Mouse (Mus musculus) left cerebral cortex, adult 2 months (tissue): ENCODE data around the gene Kcnb1. TPM values are rescaled to one million over a fixed set of nuclear protein-coding genes. Genes with fewer than 3 reads are reported as not detected.
A peak's percentile ranks its signal among the peaks of the same experiment; 100 is the strongest.

Experiments used
- DNase-seq, 2 experiments: peaks; one replicate each; pipeline ENCODE4 v3.0.0; 2021 to 2022; ENCODE audit warnings: low spot score in 2 of 2, mixed read lengths in 1 of 2; ENCODE audit errors: extremely low spot score in 1 of 2
- H3K27ac ChIP-seq: fragments of 200-600 bp; 2 replicates; pipeline ENCODE4 v1.8.1; 2022
- H3K4me3 ChIP-seq: fragments of 200-600 bp; 2 replicates; pipeline ENCODE4 v1.8.1; 2022
- CTCF ChIP-seq: fragments of 200-600 bp; IDR thresholded peaks from 2 replicates; pipeline ENCODE4 v1.8.1; 2022; ENCODE audit warnings: antibody characterized with exemption, mild to moderate bottlenecking, moderate library complexity
- intact Hi-C: fragments of 180-260 bp; cut with DNase I; formaldehyde crosslinking; loops from one replicate; pipeline ENCODE4 v1.15.1; 2025
- total RNA-seq, 2 experiments: library from RNA; stranded (reverse); gene quantifications; 2 replicates each; pipeline ENCODE4 v1.2.3; 2021

Gene Kcnb1
- total RNA-seq, 2 experiments from 2014 or later: 230 to 237 TPM

- no peak; the same call in 1 of the 2 replicates for TF ChIP-seq CTCF
- Histone ChIP-seq H3K4me3 (no peak overlapping the region), H3K27ac (peak overlapping the region; percentile 53)
- intact Hi-C loops: no loop called here
- no peak for DNase-seq
Measured at GRCm38 (mm10) chr2:167121228-167121627, 68.7 kb downstream of the Kcnb1 start.

GRCm38 (mm10) chr2:167120186-167120830, 69.6 kb downstream of the Kcnb1 start:
- Histone ChIP-seq H3K27ac (peak overlapping the region; percentile 53), H3K4me3 (no peak overlapping the region)
- no peak for DNase-seq
- intact Hi-C loops: no loop called here
- no peak for TF ChIP-seq CTCF

- Histone ChIP-seq H3K27ac (no peak overlapping the region), H3K4me3 (no peak overlapping the region)
- TF ChIP-seq CTCF: no peak
- no peak for DNase-seq
- intact Hi-C loops: no loop called here
Measured at GRCm38 (mm10) chr2:167118046-167118445, 71.9 kb downstream of the Kcnb1 start.

GRCm38 (mm10) chr2:167112737-167113136, 77.2 kb downstream of the Kcnb1 start:
- Histone ChIP-seq H3K4me3 (no peak overlapping the region), H3K27ac (no peak overlapping the region; the same call in 1 of the 2 replicates)
- peak; percentile 80 to 89 for DNase-seq
- TF ChIP-seq CTCF: peak; percentile 94
- intact Hi-C loops: loop anchor here (1.0 to 2.0 kb wide), 2 partner anchors 78 to 107 kb away; partner anchors contain the start of gene Kcnb1

GRCm38 (mm10) chr2:167112259-167112658, 77.7 kb downstream of the Kcnb1 start:
- Histone ChIP-seq H3K4me3 (no peak overlapping the region), H3K27ac (no peak overlapping the region; the same call in 1 of the 2 replicates)
- no peak for TF ChIP-seq CTCF
- intact Hi-C loops: loop anchor here (1.0 to 2.0 kb wide), 2 partner anchors 79 to 107 kb away; partner anchors contain the start of gene Kcnb1
- no peak for DNase-seq

GRCm38 (mm10) chr2:167109506-167109905, 80.4 kb downstream of the Kcnb1 start:
- Histone ChIP-seq H3K27ac (no peak overlapping the region), H3K4me3 (no peak overlapping the region)
- intact Hi-C loops: loop anchor here (5.0 kb wide), 1 partner anchor 37 kb away; no protein-coding TSS in a partner anchor
- no peak for DNase-seq
- TF ChIP-seq CTCF: no peak

- TF ChIP-seq CTCF: no peak
- Histone ChIP-seq H3K27ac (no peak overlapping the region), H3K4me3 (no peak overlapping the region)
- DNase-seq: no peak
- intact Hi-C loops: no loop called here
Measured at GRCm38 (mm10) chr2:167103546-167103945, 86.4 kb downstream of the Kcnb1 start.

- H3K4me3 ChIP-seq: no peak overlapping the region
- intact Hi-C loops: no loop called here
- no peak for TF ChIP-seq CTCF
Measured at GRCm38 (mm10) chr2:167101743-167102441, 88.1 kb downstream of the Kcnb1 start.

GRCm38 (mm10) chr2:167094688-167095087, 95.3 kb downstream of the Kcnb1 start:
- intact Hi-C loops: no loop called here
- H3K4me3 ChIP-seq: no peak overlapping the region
- no peak for TF ChIP-seq CTCF
- no peak overlapping the region for H3K27ac ChIP-seq
- no peak for DNase-seq

More at GRCm38 (mm10) chr2:167101743-167102441, 88.1 kb downstream of the Kcnb1 start:
- H3K27ac ChIP-seq: no peak overlapping the region
- DNase-seq: no peak

GRCm38 (mm10) chr2:167093171-167093900, 96.6 kb downstream of the Kcnb1 start:
- Histone ChIP-seq H3K4me3 (no peak overlapping the region), H3K27ac (no peak overlapping the region)
- DNase-seq: no peak
- no peak for TF ChIP-seq CTCF
- intact Hi-C loops: no loop called here

- no peak for DNase-seq
- no peak for TF ChIP-seq CTCF
- intact Hi-C loops: no loop called here
- no peak overlapping the region for H3K27ac ChIP-seq
- no peak overlapping the region for H3K4me3 ChIP-seq
Measured at GRCm38 (mm10) chr2:167090271-167090670, 99.7 kb downstream of the Kcnb1 start.

GRCm38 (mm10) chr2:167086836-167087235, 103.1 kb downstream of the Kcnb1 start:
- intact Hi-C loops: no loop called here
- no peak for TF ChIP-seq CTCF
- Histone ChIP-seq H3K27ac (no peak overlapping the region), H3K4me3 (no peak overlapping the region)
- DNase-seq: no peak
